Mouse (Mus musculus): ENCODE data around the gene Tnfaip2.

DNA sequence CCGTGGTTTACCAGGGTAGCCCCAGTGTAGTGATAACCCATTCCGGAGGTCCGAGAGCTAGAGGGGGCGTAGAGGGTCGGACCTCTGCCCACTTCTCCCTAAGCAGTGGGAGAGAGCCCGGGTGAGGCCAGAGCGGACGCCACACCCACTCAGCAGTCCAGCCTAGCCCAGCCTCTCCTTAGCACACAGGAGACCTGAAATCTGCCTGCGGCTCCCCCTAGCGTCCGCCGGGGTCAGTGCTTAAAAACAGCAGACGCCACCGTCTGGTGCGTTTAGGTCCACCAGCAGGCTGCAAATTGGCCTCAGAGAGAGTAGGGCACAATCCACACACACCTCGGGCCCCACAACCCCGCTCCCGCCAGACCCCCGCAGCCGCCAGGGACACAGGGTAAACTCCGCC, 29.0 kb upstream of the Tnfaip2 start:
- TF ChIP-seq POLR2A (IDR thresholded peaks at IDR 0.05; ENCODE audit: extremely low read depth, insufficient read depth, low read length) (no peak), CTCF (IDR thresholded peaks at IDR 0.05; ENCODE audit: low read depth, low read length) (peak; percentile 99)

Measured in liver, adult 2 months (tissue).